Mouse (Mus musculus) adrenal gland, adult 8-10 months (tissue): ENCODE measurements around the gene Slc51b. TPM values are rescaled to one million over a fixed set of nuclear protein-coding genes. Genes with fewer than 3 reads are reported as not detected.

ENCODE experiments used
- DNase-seq: peaks from one replicate; pipeline ENCODE4 v3.0.0; 2022
- total RNA-seq, 4 experiments: library from RNA; stranded (reverse); gene quantifications; 2 replicates each; pipeline ENCODE4 v1.2.4; 2022

Gene Slc51b
- total RNA-seq, 4 experiments from 2014 or later, result not detected

- DNase-seq, result no peak
These were observed 51.0 kb downstream of the Slc51b start for GRCm38 (mm10) chr9:65371756-65372155.

DNA sequence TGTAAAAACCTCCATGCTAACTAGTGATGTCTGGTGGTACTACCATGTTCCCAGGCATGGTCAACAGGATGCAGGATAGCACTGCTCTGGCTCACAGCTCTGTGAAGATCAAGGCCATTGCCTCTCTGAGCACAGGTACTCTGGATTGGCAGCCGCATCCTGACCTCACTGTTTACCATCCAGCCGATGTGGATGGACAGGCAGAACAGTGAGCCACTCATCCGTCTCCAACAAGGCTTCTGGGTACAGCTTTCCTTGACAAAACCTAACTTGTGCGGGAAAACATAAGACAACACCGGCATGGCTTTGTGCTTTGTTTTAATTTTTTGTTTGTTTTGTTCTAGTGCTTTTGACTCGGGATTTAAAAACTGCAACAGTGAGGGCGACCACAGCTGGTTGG is 57.0 kb downstream of the Slc51b start:
- no peak for DNase-seq

- no peak for DNase-seq
These were observed 59.1 kb downstream of the Slc51b start for GRCm38 (mm10) chr9:65363684-65364083.

Other genes with a start within 250 kb of the Slc51b start
- gene Parp16, start 227.6 kb downstream of the Slc51b start, total RNA-seq, result 10 to 100 TPM; 16.2 to 44.2 (median 33.1) TPM
- 10 to 100 TPM in 1 of 4 experiments, 1 to 10 TPM in 3; 3.2 to 10.7 (median 6.1) TPM for gene Cilp, start 157.8 kb downstream of the Slc51b start, total RNA-seq
- gene Clpx, start 128.7 kb downstream of the Slc51b start, total RNA-seq, result 10 to 100 TPM; 54.7 to 71.9 (median 60.7) TPM
- gene Pdcd7, start 76.9 kb downstream of the Slc51b start, total RNA-seq, result 10 to 100 TPM; 18.6 to 23.1 (median 19.9) TPM
- gene Ubap1l, start 61.9 kb downstream of the Slc51b start, total RNA-seq, result 1 to 10 TPM in 1 of 4 experiments, under 1 TPM in 2, not detected in 1; 0.41 to 1.7 (median 0.49) TPM
- gene Kbtbd13, start 31.3 kb downstream of the Slc51b start, total RNA-seq, result under 1 TPM in 3 of 4 experiments, not detected in 1; 0.13 to 0.23 (median 0.21) TPM
- 10 to 100 TPM in 1 of 4 experiments, 1 to 10 TPM in 3; 5.9 to 20.4 (median 7.2) TPM for gene Rasl12, start 24.4 kb downstream of the Slc51b start, total RNA-seq
- 10 to 100 TPM; 14.3 to 22.7 (median 16.4) TPM for gene Mtfmt, start 12.8 kb upstream of the Slc51b start, total RNA-seq
- 10 to 100 TPM; 49.3 to 68.2 (median 60.7) TPM for gene Spg21, start 38.0 kb upstream of the Slc51b start, total RNA-seq
- gene Ankdd1a, start 97.2 kb upstream of the Slc51b start, total RNA-seq, result 1 to 10 TPM; 3.5 to 6.0 (median 5.6) TPM
- 10 to 100 TPM; 52.6 to 84.0 (median 64.7) TPM for gene Plekho2, start 157.1 kb upstream of the Slc51b start, total RNA-seq
- under 1 TPM in 3 of 4 experiments, not detected in 1; 0.06 to 0.49 (median 0.22) TPM for gene Pif1, start 164.2 kb upstream of the Slc51b start, total RNA-seq
- gene Rbpms2, start 206.7 kb upstream of the Slc51b start, total RNA-seq, result 100 to 1,000 TPM in 1 of 4 experiments, 10 to 100 TPM in 3; 50.0 to 107 (median 75.9) TPM
- gene Oaz2, start 245.0 kb upstream of the Slc51b start, total RNA-seq, result 100 to 1,000 TPM; 138 to 203 (median 175) TPM